Mouse (Mus musculus) cerebellum, postnatal 10 days (tissue): ENCODE results near the gene Atp6v0a1.

ENCODE experiments used
- DNase-seq, 2 experiments: peaks; one replicate each; pipeline ENCODE4 v3.0.0; 2021; ENCODE audit warnings: mixed read lengths in 2 of 2

The Atp6v0a1 gene

DNA sequence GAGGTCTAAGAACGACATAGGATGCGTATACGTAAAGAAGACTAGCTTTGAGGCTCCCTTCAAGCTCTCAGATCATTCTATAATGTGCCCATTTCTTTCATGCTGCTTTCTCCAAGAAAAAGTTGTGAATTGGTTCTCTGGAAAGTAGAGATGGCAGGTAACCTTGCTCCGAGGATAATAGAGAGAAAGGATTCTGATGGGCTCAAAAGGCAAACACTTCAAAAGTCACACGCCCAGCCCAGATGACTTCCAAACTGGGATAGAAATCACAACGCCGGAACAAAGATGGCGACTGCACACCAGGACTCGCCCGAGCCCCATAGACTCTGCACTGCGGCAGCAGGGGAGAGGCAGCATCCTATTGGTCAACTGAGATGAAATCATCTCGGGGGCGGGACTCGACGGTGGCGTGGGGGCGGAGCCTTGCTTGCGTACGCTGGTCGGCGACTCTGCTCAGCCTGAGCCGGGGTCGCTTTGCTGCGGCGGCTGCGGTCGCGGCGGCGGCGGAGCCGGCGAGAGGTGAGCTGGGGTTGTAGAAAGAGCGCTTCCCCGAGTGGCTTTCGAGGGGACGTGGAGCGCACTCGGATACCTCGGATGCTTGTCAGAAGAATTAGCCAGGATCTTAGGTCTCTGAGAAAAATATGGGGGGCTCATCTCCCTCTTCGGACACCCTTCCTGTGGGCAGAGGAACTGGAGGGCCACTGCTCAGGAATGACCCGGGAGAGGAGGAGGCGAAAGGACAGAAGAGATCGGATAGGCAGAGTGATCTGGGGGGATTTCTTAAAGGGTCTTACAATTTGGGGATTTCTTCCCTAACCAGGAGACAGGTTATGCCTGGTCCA is at the start of gene Atp6v0a1:
Gene Atp6v0a1, plus strand, starts transcription at position 407 of the 842 bp plus-strand sequence.
- DNase-seq: peak; percentile 99

DNA sequence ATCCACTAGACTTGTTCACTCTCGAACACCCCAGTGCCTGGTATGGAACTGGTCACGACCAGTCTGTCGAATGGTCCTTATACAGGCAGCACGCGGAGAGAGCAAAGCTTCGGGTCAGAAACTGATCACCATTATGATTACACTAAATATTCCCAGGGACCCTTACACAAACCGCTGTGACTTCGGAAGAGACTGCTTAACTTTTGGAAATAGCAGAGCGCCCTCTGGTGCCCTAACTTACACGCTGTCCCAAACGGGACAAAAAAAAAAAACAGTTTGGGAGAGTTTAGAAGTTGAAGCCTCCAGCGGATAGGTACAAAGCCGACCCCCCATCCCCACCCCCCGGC is 49.8 kb upstream of the Atp6v0a1 start:
- peak; percentile 81 to 84 for DNase-seq

DNA sequence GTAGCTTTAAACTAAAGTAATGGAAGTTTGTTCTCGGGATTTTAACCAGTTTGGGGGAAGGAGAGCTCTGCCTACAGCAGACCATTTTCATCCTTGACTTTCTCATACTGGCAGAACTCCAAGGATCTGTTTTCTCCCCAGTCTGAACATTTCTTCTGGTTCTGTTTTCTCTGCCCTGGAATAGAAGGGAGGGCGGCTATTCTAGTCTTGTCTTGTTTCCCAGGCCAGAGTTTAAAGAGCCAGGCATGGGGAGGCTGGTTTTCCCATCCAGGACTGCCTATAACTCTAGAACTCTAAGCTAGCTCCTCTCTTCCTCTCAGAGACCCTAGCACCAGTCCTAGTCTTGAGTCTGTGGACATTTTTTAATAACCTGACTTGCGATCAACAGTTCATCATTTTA is 49.4 kb upstream of the Atp6v0a1 start:
- DNase-seq: no peak

DNA sequence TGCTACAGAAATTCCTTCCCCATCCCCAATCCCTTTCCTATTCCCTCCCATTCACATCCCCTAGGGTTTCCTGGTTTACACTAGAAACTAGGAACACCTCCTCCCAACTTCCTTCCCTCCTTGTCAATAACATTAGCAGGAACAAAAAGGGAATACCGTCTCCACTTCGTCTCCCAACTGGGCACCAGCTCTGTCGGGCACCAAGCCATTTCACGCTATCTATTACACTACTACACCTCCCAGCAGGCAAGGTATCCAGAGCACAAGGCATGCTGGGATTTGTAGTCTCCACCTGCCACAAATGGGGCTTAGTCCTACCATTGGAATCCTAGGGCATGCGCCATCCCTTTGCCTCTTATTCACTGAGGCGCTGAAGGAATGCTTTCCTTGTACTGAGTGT is 48.7 kb upstream of the Atp6v0a1 start:
- peak; percentile 82 to 83 for DNase-seq

DNA sequence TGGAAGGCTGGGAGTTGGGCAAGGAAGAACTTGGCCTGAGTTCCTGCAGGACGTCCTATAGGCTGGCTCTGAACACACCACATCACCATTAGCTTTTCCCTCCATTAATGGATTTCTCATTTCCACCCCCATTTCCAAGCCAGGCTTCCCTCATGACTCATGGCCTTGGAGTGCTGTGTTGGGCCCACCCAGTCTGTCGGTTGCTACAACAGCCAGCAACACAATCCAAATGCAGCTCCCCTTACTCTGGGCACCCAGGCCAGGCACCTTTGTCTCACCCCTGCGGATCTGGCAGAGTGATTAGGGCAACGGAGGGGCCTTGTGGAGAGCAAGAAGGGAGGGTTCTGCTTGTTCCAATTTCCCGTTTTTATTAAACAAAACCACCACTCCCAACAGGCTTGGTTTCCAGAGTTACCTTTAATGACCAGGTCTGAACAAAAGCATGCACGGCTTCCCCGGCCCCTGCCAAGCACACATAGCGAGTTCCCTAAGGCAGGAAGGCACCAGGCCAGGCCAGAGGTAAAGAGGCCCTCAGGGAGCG is 46.8 kb upstream of the Atp6v0a1 start:
- no peak for DNase-seq

DNA sequence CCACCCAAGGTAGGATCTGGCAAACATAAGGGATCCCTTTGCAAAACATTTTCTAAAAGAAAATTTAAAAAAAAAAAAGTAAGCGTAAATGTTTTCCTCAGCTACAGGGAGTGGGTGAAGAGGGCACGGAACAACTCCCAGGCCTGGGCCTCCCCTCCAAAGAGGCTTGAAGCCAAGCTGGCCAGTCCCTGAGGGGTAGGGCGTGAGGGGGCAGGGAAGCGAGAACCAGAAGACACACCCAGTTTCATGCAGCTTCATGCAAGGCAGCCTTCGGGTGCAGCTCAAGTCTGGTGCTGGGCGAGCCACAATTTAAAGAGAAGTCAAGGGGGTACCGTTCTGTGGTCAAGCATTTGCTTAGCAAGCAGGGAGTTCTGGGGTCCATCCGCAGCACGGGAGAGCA is 45.6 kb upstream of the Atp6v0a1 start:
- no peak for DNase-seq

DNA sequence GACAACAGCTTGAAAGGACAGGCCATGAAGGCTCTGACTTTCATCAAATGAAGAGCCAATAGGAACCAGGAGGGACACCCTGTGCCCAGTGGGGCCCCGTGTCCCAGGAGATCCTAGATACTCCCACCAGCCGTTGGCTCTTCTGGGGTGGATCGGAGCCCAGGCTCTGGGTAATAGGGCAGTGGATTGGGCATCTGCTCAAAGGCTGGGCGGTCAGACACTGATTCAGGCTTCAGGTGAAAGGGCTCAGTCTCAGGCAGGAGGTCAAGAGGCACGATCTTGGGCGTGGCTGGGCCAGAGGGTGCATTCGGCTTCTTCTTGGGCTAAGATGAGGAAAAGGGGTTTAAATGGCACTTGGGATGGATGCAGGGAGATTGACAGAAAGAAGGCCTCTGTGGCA is 45.1 kb upstream of the Atp6v0a1 start:
- no peak for DNase-seq

DNA sequence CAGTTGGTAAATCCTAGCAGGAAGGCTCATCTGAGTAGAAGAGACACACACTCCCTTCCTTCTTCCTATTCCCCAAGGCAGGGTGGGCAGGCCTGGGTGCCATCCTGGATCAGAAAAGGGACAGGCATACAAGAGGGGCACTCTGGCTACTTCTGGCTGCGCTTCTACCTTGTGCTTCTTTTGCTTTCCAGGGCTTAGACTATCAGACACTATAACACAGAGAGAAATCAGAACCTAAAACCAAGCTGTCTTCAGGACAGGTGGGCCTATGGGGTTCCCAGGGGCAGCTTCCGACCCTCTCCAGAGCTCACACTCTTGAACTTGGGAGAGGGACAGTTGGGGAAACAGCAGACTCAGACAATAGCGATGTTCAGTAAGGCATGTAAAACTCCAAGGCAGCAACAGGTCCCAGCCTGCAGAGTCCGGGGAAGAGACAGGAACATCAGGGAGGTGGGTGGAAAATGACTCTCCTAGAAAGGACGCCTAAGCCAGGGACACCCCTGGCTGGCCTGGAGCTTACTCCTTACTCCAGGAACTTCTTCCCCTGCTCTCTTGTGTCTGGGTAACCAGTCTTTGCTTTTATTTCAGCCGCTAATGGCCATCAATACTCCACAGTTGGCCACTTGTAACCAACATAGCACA is 44.2 kb upstream of the Atp6v0a1 start:
- no peak for DNase-seq

DNA sequence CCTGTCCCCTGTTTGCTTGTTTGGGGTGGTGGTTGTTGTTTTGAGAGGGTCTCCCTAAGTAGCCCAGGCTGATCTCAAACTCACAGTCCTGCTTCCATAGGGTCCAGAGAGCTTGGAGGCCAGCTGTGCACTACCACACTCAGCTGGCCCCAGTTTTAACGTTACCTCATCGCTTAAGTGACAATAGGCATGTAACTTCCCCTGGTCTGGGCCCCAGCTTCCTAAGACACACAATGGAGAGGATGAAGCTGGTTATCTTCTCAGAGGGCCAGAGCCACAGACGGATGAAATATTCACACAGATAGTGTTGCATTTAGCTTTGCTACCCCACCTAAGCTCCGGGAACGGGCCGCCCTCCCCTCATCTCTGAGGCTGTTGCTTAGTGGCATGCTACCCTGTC is 43.5 kb upstream of the Atp6v0a1 start:
- no peak for DNase-seq

DNA sequence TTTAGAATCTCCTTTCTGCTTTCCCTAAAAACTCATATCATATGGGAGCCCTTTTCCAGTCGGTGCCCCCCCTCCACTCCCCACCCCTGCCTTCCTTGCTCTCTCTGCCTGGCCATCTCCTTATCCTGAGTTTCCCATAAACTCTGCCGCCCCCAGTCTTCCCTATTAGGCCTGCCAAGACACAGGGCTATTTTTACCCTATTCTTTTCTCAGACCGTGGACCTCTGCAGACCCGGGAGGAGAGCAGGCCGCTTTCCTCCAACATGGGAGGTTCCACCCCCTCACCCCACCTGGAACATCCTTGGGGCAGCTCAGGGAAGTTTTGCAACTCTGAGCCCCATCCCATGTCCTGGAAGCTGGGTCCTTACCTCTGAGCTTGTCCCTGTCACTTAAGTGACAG is 41.9 kb upstream of the Atp6v0a1 start:
- DNase-seq: no peak

DNA sequence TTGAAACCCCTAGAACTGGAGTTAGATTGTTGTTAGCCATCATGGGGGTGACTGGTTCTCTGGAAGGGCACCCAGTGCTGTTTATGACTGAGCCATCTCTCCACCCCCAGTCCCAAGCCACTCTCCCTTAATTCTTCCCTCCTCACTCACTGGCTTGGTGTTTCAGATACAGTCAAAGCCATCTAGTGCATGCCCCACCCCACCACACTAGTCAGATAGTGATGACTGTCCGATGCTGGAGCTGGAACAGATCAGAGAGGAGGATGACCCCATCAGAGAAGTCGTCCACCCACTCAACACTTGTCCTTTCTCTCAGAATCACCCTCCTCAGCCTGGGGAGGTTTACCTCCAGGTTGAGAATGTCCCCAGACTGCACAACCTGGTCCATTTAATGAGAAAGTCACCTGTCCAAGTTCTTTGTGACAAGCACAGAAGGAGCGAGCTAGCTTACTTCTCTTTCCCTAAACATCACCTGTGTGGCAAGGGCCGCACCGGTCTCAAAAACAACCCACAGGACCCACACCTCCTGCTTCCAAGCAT is 41.3 kb upstream of the Atp6v0a1 start:
- DNase-seq: no peak

DNA sequence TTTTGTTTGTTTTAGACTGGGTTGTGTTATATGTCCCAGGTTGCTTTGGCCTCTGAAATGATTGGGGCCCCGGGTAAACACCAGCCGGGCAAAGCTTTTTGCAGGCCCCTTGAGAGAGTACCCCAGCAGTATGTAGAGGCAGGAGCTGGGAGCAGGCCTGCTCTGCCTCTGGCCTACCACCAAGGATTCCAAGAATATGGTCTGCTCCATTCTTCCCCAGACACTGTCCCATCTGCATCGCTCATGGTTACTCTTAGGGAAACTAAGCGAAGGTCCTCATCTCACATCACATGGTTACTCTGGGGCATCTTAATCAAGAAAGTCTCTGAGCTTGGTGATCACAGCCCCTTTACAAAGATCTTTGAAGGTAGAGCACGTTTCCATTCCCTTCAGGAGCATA is 40.8 kb upstream of the Atp6v0a1 start:
- DNase-seq: no peak

DNA sequence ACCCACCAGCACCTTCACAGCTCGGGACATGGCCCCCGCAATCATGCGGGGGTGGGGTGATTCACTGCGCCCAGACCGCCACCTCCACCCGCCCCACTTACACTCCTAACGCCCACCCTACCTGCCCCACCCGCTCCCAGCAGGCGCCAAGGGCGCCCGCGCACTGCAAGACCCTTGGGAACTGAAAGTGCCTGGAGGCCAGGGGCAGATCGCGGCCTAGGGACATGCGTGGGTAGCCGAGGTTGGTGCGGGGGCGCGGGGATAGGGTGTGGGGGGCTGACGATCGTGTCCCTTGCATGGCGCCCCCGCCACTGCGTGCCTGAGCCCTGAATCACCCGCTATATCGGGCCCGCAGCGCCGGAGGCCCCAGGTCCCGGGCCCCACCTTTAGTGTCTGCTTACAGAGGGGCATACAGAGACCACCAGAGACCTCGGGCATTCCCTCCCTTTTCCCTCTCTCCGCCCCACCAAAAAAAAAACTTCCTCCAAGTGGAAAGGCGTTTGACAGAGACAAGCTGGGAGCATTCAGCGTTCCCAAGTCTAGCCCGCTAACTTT is 40.0 kb upstream of the Atp6v0a1 start:
- DNase-seq: no peak

DNA sequence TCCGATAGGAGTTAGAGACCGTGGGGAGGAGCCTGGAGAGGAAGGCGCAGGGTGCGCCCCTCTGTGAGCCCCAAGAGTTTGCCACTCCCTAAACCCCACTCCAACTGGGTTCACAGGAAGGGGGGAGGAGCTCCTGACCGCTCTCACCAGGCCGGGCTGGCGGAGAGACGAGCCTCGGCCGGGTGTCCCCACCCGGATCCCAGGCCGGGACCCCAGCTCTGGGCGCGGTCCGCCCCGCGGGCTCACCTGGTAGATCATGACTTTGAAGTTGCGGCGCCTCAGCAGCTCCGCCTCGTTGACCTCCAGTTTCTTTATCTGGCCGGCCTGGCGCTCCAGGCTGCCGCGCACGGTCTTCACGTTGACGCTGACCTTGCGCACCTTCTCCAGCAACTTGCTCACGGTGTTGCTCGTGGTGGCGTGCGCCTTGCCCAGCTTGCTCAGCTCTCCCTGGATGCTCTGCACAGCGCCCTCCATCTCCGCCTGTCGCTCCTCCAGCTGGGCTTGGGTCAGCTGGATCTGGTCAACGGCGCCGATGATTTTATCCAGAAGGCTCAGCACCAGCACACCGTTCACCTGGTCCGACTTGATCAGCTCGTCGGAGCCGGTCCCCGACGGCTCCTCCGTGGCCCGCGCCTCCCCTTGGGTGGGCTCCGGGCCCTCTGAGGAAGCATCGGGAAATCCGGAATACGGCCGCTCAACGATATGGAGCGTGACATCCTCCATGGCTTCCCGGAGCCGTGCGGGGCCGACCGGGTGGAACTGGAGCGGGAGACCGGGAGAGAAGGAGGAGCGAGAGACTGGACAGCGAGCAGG is 39.3 kb upstream of the Atp6v0a1 start:
- peak in 1 of 2 experiments; percentile 19 for DNase-seq

DNA sequence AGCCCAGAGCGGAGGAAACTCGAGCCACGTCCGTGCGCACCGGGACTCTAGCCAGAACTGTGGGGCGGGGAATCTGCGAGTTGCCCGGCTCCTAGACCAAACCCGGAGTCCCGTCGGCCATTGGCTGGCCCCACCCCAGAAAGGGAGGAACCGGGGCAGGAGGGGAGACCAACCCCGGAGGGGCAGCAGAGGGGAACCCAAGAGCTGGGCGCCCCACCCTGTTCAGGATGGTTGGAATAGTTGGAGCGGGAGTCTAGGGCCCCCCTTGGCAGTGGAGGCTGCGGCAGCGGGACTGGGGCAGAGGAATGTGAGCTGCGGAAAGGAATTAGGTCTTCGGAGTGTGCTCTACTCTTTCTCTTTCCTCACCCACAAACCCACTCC is 38.7 kb upstream of the Atp6v0a1 start, which contains the start of gene Cavin1:
Gene Cavin1, minus strand, starts transcription at position 331 of the 381 bp plus-strand sequence.
- DNase-seq: peak; percentile 83 to 85

DNA sequence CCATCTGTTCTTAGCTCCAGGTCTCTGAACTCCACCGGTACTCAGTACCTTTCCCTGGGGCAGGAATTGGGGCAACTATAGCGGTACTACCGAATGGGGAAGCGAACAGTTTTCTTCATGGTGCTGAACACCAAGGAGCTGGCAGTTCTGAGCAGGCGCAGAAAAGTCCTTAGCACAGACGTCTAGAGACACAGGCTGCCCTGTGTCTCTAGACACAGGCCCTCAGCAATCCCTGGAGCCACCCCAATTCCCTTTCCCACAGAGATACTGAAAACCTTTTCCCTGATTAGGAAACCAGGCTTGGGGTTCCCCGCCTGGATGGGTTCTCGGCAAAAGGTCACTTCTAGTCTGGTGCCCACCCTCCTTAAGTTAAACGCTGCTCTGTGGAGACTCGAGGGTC is 37.8 kb upstream of the Atp6v0a1 start:
- no peak for DNase-seq

DNA sequence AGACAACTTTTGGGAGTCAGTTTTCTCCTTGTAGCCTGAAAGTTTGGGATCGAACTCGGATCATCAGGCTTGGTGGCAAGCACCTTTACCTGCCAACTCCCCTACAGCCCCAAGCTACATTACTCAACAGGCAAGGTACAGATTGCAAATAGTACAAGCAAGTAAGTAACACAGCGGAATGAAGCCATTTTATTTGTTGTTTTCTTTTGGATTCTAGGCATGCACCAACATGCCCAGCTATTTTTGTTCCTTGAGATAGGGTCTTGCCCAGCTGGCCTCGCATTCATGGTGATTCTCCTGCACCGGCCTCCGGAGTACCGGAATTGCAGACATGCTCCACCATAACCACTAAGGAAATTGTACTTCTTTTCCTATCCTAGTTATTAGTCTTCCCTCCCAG is 36.0 kb upstream of the Atp6v0a1 start:
- DNase-seq: no peak

DNA sequence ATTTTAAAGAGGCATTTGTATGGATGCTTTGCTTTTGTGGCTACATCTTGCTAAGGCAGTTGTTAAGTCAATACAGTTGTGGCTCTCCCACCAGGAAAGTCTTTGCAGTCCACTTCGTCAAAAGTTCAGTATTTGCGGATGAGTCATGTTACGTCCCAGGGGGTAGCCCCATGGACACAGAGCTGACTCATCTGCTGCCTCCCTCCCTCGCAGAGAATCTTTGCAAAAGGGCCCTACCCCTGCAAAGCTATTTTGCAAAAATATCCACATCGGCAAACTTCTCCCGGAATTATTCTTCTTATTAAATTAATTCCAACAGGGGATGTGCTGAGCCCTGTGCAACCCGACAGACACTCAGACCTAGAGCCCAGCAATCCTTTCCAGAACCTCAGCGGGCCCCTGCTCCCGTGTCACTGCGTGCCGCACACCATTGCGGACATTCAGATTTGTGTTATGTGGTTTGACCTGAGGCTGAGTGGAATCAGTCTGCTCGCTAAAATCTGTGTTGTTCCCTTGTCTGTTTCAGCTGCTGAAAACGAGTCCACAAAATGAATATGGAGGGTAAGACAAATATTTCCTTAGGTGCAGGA is 34.8 kb upstream of the Atp6v0a1 start:
- no peak for DNase-seq

DNA sequence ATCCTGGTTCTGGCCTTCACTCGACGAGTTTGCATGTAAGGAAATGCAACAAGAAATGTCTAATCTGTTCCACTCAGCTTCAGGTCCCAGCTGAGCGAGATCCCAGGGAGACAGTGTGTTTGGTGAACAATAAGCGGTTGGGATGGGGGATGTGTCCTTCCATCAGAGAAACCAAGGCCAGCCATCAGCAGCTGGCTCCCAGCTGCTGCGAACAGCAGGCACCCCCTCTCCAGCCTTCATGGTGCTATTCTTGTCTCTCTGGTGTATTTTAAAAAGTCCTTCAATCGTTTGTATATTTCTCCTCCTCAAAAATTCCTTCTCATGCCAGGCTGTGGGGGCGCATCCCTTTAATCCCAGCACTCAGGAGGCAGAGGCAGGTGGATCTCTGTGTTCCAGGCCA is 34.0 kb upstream of the Atp6v0a1 start:
- DNase-seq: no peak

DNA sequence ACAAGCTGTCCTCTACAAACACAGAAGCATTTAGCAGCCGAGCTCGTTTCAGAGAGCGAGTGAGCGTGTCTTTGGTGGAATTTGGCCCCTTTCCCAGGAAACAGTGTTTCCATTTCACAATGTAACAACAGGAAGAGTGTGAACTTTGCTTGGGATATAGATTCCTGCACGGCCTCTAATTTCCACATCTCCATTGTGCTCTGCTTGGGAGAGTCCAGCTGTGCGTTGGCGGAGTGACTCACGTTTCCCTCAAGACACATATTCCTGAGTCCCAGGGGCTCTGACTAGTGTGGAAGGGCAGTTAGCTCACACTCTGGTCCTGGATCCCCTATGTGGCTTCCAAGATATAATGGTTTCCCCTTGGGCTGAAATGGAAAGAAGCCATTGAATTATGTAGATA is 29.4 kb upstream of the Atp6v0a1 start:
- DNase-seq: no peak

DNA sequence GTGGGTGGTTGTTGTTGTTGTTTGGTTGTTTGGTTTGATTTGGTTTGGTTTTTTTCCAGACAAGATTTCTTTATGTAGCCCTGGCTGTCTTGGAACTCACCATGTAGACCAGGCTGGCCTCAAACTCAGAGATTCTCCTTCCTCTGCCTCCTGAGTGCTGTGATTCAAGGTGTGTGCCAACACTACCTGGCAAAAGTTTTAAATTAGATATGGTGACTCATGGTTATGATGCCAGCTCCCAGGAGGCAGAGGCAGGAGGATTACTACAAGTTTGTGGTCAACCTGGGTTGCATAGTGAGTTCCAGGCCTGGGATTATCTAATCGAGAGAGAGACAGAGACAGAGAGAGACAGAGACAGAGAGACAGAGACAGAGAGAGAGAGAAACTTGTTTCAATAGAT is 28.8 kb upstream of the Atp6v0a1 start:
- no peak for DNase-seq

DNA sequence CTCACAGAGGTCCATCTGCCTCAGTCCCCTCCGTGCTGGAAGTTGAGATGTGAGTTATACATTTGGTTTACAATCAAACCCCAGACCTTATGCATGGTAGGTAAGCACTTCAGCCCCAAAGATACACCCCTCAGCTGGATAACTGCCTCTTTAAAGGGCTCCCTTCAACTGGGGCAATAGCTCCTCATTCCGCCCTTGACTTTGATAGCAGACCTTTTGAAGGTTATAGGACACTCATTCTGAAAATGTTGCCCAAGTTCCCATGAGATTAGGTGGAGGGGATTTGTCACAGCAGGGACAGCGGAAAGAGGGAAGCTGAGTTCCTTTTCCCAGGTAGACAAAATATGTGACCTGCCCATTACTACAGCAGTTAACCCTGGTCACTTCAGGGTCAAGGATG is 28.0 kb upstream of the Atp6v0a1 start:
- no peak for DNase-seq
